Mouse (Mus musculus): ENCODE measurements around the gene Nup35.

The Nup35 gene

GRCm38 (mm10) chr2:80616854-80617737 is at the start of gene Nup35, which contains the start of gene Dusp19:
Gene Nup35, plus strand, starts transcription at chr2:80617236.
Gene Dusp19, plus strand, starts transcription at chr2:80617045.
- peak; percentile 87 for DNase-seq (ENCODE audit: low spot score)

- DNase-seq (ENCODE audit: low spot score), result no peak
These were observed 49.6 kb upstream of the Nup35 start for GRCm38 (mm10) chr2:80567411-80567810.

- DNase-seq (ENCODE audit: low spot score), result no peak
These were observed 46.4 kb upstream of the Nup35 start for GRCm38 (mm10) chr2:80570656-80571055.

- DNase-seq (ENCODE audit: low spot score), result no peak
These were observed 39.8 kb upstream of the Nup35 start for GRCm38 (mm10) chr2:80577286-80577685.

- DNase-seq (ENCODE audit: low spot score), result no peak
These were observed 37.7 kb upstream of the Nup35 start for GRCm38 (mm10) chr2:80579253-80579891.

- no peak for DNase-seq (ENCODE audit: low spot score)
These were observed 36.6 kb upstream of the Nup35 start for GRCm38 (mm10) chr2:80580311-80580961.

- peak; percentile 77 for DNase-seq (ENCODE audit: low spot score)
These were observed 35.9 kb upstream of the Nup35 start, which contains the start of gene Nckap1 for GRCm38 (mm10) chr2:80581043-80581711. Gene Nckap1, minus strand, starts transcription at chr2:80581380.

GRCm38 (mm10) chr2:80582356-80582755 is 34.7 kb upstream of the Nup35 start:
- DNase-seq (ENCODE audit: low spot score), result no peak

- DNase-seq (ENCODE audit: low spot score), result no peak
These were observed 22.7 kb upstream of the Nup35 start for GRCm38 (mm10) chr2:80594215-80594918.

GRCm38 (mm10) chr2:80596960-80597359 is 20.1 kb upstream of the Nup35 start:
- DNase-seq (ENCODE audit: low spot score), result no peak

- DNase-seq (ENCODE audit: low spot score), result no peak
These were observed 17.2 kb upstream of the Nup35 start for GRCm38 (mm10) chr2:80599850-80600249.

GRCm38 (mm10) chr2:80600611-80601010 is 16.4 kb upstream of the Nup35 start:
- DNase-seq (ENCODE audit: low spot score), result no peak

GRCm38 (mm10) chr2:80602756-80603155 is 14.3 kb upstream of the Nup35 start:
- DNase-seq (ENCODE audit: low spot score), result no peak

- DNase-seq (ENCODE audit: low spot score), result no peak
These were observed 13.1 kb upstream of the Nup35 start for GRCm38 (mm10) chr2:80603771-80604426.

- no peak for DNase-seq (ENCODE audit: low spot score)
These were observed 4.8 kb upstream of the Nup35 start for GRCm38 (mm10) chr2:80612286-80612685.

- DNase-seq (ENCODE audit: low spot score), result no peak
These were observed 4.2 kb upstream of the Nup35 start for GRCm38 (mm10) chr2:80612796-80613195.

- no peak for DNase-seq (ENCODE audit: low spot score)
These were observed 2.0 kb downstream of the Nup35 start for GRCm38 (mm10) chr2:80618991-80619390.

GRCm38 (mm10) chr2:80621921-80622320 is 4.9 kb downstream of the Nup35 start:
- no peak for DNase-seq (ENCODE audit: low spot score)

GRCm38 (mm10) chr2:80624523-80624922 is 7.5 kb downstream of the Nup35 start:
- DNase-seq (ENCODE audit: low spot score), result no peak

- no peak for DNase-seq (ENCODE audit: low spot score)
These were observed 15.4 kb downstream of the Nup35 start for GRCm38 (mm10) chr2:80632336-80633026.
